Mouse (Mus musculus): ENCODE measurements at regions not wholly inside any gene's neighbourhood (a gene's known extent, or its start where the extent isn't known, plus 50 kb on each side); places are given as distances from the start of the nearest gene placed in this dataset.

- TF ChIP-seq CTCF (conservative IDR thresholded peaks at IDR 0.05; ENCODE audit: insufficient read depth, insufficient read length, low read depth, low read length): no peak
- TF ChIP-seq POLR2A (IDR thresholded peaks at IDR 0.05; ENCODE audit: low read depth, low read length): no peak
These were observed 392.0 kb downstream of the Sox9 start for GRCm38 (mm10) chr11:113174011-113174507.

All from kidney, adult 2 months (tissue).